Mouse (Mus musculus) gastrocnemius, postnatal 25 days (tissue): ENCODE data around the gene Hs2st1. TPM values are rescaled to one million over a fixed set of nuclear protein-coding genes. Genes with fewer than 3 reads are reported as not detected.
A peak's percentile ranks its signal among the peaks of the same experiment; 100 is the strongest.

Experiments used
- DNase-seq: peaks from one replicate; pipeline ENCODE4 v3.0.0; 2022
- total RNA-seq, 2 experiments: library from RNA; stranded (reverse); gene quantifications; 1 replicate in 1 of 2; 2 replicates in 1 of 2; pipeline ENCODE4 v1.2.3; 2021

The Hs2st1 gene
- total RNA-seq, 2 experiments from 2014 or later: 9.5 to 11.5 TPM

DNA sequence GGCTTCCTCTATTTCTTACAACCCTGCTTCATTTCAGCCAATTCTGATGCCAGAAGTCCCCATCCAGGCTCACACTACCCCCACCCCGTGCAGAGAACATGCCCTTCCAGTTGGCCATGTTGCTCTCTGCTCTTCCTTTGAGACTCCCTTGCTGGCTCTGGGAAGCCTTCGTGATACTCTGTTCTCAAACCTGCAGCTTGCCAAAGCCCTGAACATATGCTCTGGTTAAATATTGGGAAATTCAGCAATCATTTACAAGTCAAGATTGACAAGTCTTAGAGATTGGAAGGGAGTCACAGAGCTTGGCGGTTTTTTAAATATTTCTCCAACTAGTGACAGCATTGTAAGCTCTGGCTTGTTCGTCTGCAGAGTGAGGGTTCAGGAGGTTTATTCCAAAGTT lies 183.5 kb downstream of the Hs2st1 start:
- DNase-seq: no peak

GRCm38 (mm10) chr3:144384648-144385047 lies 185.3 kb downstream of the Hs2st1 start:
- DNase-seq: no peak

- no peak for DNase-seq
Observed at GRCm38 (mm10) chr3:144381431-144381980, 188.5 kb downstream of the Hs2st1 start.

DNA sequence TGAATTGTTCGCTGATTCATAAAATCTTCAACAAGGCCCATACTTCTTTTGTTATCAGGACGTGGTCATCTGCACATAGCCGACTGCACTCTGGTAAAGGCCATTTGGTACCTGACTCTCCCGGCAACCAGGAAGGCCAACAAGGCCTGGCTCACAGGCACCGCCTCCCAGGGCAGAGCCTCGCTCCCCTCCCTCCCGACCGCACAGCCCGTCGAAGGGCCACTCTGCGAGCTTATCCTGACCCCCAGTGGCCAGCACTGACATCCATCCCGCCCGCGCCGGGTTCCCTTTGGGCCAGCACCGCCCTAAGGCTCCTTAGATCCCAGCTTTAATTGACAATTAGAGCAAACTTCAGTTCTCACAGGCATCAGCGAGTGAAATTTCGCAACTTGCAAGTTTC lies 189.1 kb downstream of the Hs2st1 start:
- DNase-seq: peak; percentile 68

DNA sequence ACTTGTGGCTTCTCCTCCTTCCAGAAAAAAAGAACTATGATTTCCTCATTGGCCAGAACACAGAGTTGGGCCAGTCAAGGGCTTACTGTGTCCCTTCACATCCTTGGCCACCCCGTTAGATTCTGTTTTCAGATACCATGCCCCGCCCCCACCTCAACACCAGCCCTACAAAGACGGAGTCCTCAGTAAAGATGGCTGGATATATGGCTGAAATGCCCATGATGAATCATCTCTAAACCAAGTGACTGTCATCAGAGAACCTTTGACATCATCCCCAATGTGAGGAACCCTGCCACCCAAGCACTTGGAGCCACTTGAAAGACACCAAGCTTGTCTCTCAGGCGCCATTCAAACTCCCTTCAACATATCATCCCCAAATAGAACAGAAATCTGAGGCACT lies 190.2 kb downstream of the Hs2st1 start:
- no peak for DNase-seq

Other genes starting within 250 kb of the Hs2st1 start
- 100 to 1,000 TPM; 106 to 122 TPM for gene Selenof, start 123 bp upstream of the Hs2st1 start, total RNA-seq
- 100 to 1,000 TPM; 289 to 299 TPM for gene Sh3glb1, start 150.2 kb upstream of the Hs2st1 start, total RNA-seq
- gene Clca3a1, start 190.8 kb upstream of the Hs2st1 start, total RNA-seq: under 1 TPM in 1 of 2 experiments, not detected in 1; 0.40 TPM
- not detected for gene Clca3a2, start 249.3 kb upstream of the Hs2st1 start, total RNA-seq